Mouse (Mus musculus) limb, embryonic 14.5 days (tissue): ENCODE results near the gene Ccsap. TPM values are rescaled to one million over a fixed set of nuclear protein-coding genes. Genes with fewer than 3 reads are reported as not detected.

Experiments
- ATAC-seq: fragments of 200-750 bp; cut with Nextera tagmentation; 2 replicates; pipeline ENCODE4 v1.8.0; 2017; ENCODE audit warnings: low read depth, moderate number of reproducible peaks, moderate TSS enrichment; ENCODE audit not compliant: low FRiP score
- DNase-seq: peaks from one replicate; pipeline ENCODE4 v3.0.0-alpha.2; 2015; ENCODE audit warnings: low spot score
- H3K27ac ChIP-seq: fragments of 300-500 bp; sonication (generic); replicated peaks from 2 replicates; pipeline ENCODE4 v1.5.1; 2014; ENCODE audit warnings: low read depth, mild to moderate bottlenecking, low read length, moderate library complexity, mixed read lengths
- H3K27me3 ChIP-seq: fragments of 300-500 bp; sonication (generic); 2 replicates; pipeline ENCODE4 v1.6.1; 2014; ENCODE audit warnings: low read length, mixed read lengths; ENCODE audit not compliant: control insufficient read depth, insufficient read depth
- H3K36me3 ChIP-seq: fragments of 300-500 bp; sonication (generic); 2 replicates; pipeline ENCODE4 v1.6.1; 2014; ENCODE audit warnings: mild to moderate bottlenecking, low read length, moderate library complexity, mixed read lengths; ENCODE audit not compliant: control insufficient read depth, insufficient read depth
- H3K4me1 ChIP-seq: fragments of 300-500 bp; sonication (generic); 2 replicates; pipeline ENCODE4 v1.6.1; 2014; ENCODE audit warnings: antibody characterized with exemption, low read length, mixed read lengths; ENCODE audit not compliant: control insufficient read depth, insufficient read depth
- H3K4me2 ChIP-seq: fragments of 300-500 bp; sonication (generic); replicated peaks from 2 replicates; pipeline ENCODE4 v1.6.1; 2014; ENCODE audit warnings: low read depth, mild to moderate bottlenecking, low read length, moderate library complexity; ENCODE audit not compliant: severe bottlenecking
- H3K4me3 ChIP-seq: fragments of 300-500 bp; sonication (generic); replicated peaks from 2 replicates; pipeline ENCODE4 v1.5.1; 2014; ENCODE audit warnings: low read length
- H3K9ac ChIP-seq: fragments of 300-500 bp; sonication (generic); 2 replicates; pipeline ENCODE4 v1.6.1; 2014; ENCODE audit warnings: mild to moderate bottlenecking, low read depth, low read length, moderate library complexity; ENCODE audit not compliant: severe bottlenecking
- H3K9me3 ChIP-seq: fragments of 300-500 bp; sonication (generic); 2 replicates; pipeline ENCODE4 v1.6.1; 2016; ENCODE audit warnings: low read length; ENCODE audit not compliant: control insufficient read depth
- POLR2A ChIP-seq: fragments of 200-500 bp; IDR thresholded peaks from 2 replicates; pipeline ENCODE4 v1.8.0; 2012; ENCODE audit warnings: inconsistent platforms, mild to moderate bottlenecking, moderate library complexity, borderline replicate concordance; ENCODE audit not compliant: insufficient read depth, insufficient read length; ENCODE audit errors: extremely low read depth
- WGBS: fragments of 180-500 bp; shearing (Covaris S2); extraction: QIAGEN DNeasy Blood & Tissue Kit; methylation state at CpG from one replicate; pipeline ENCODE4 v1.1.7; 2014; 5-methylcytosine and 5-hydroxymethylcytosine counted together
- polyA plus RNA-seq, 2 experiments: library from polyadenylated mRNA; depleted of rRNA in 1 of 2; stranded (reverse) in 1 of 2; unstranded in 1 of 2; fragments of >200 nt; fragmentation: Nextera tagmentation in 1 of 2; extraction: Ambion mirVana in 1 of 2; gene quantifications; 2 replicates each; pipeline versions ENCODE4 v1.2.1 to v1.2.3; 2012 to 2014

Gene Ccsap
- polyA plus RNA-seq, 2 experiments = 3.7 to 4.9 TPM

DNA sequence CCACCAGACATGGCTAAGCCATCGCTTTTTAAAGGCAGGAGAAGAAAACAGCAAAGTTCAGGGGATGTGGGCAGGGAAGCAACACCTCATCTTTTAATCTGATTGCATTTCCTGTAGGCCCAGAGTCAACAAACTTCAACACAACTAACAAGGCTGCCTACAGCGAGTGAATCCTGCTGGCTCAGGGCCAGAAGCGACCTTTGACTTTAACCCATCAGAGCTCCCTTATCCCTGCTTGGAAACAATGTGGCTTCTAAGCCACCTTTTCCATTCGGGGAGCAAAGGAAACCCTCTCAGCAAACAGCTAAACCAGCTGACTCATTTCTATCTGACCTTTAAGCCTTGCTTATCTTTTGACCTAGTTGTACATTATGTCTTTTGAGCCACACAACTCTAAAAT lies 63.3 kb downstream of the Ccsap start:
- Histone ChIP-seq H3K4me1 (no peaks in the 10 kb centered on the region), H3K4me3 (no peak overlapping the region), H3K9ac (no peak overlapping the region), H3K27me3 (no peaks in the 10 kb centered on the region), H3K36me3 (no peaks in the 10 kb centered on the region), H3K27ac (no peak overlapping the region), H3K4me2 (no peak overlapping the region), H3K9me3 (no peaks in the 10 kb centered on the region)
- DNase-seq (no peak), ATAC-seq (no peak)
- WGBS = 41% methylated on average over 4 of the region's 4 CpGs
- TF ChIP-seq POLR2A = no peak

DNA sequence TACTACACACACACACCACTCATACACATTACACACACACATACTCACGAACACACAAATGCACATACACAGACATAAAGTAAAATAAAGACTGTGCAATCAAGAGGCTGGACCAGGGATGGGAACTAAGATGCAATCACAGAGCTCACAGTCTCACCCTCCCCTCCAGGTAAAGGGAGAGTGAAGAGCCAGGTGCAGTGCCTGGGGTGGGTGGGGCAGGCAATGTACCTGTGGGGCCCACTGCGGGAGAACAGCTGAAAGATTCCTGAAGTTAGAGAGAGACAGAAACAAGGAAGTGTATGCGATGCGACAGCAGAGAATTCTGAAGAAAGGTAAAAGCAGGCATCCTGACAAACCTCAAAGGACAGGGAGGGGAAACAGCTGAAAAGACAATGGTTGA lies 65.2 kb downstream of the Ccsap start:
- H3K36me3 ChIP-seq = no peaks in the 10 kb centered on the region
- 79% methylated on average over 4 of the region's 4 CpGs for WGBS
- no peak overlapping the region for H3K4me3 ChIP-seq
- H3K27me3 ChIP-seq = no peaks in the 10 kb centered on the region
- ATAC-seq = no peak
- H3K4me1 ChIP-seq = no peaks in the 10 kb centered on the region
- TF ChIP-seq POLR2A = no peak
- H3K4me2 ChIP-seq = no peak overlapping the region
- H3K9ac ChIP-seq = no peak overlapping the region
- no peak for DNase-seq
- H3K27ac ChIP-seq = no peak overlapping the region
- no peaks in the 10 kb centered on the region for H3K9me3 ChIP-seq

DNA sequence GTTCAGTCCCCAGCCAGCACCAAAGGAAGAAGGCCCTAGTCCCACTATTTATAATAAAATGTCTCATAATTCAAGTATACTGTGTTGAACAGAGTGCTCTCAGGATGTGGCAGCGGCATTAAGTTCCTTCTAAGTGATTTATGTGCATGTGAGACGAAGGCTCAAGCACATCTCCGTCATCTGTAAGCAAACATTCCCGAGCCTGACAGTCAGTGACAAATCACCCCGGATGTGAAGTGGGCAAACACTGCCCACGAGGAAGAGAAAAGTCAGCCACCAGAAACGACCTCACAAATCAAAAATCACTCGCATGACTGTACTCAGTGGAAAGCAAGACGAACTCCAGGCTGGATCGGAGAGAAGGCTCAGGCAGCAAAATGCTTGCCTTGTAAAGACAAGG lies 66.1 kb downstream of the Ccsap start:
- WGBS = 29% methylated on average over 10 of the region's 10 CpGs
- Histone ChIP-seq H3K27ac (no peak overlapping the region), H3K27me3 (no peaks in the 10 kb centered on the region), H3K4me3 (no peak overlapping the region), H3K4me1 (no peaks in the 10 kb centered on the region), H3K9ac (no peak overlapping the region), H3K4me2 (no peak overlapping the region), H3K9me3 (no peaks in the 10 kb centered on the region), H3K36me3 (no peaks in the 10 kb centered on the region)
- TF ChIP-seq POLR2A = no peak
- ATAC-seq = no peak
- DNase-seq = no peak

DNA sequence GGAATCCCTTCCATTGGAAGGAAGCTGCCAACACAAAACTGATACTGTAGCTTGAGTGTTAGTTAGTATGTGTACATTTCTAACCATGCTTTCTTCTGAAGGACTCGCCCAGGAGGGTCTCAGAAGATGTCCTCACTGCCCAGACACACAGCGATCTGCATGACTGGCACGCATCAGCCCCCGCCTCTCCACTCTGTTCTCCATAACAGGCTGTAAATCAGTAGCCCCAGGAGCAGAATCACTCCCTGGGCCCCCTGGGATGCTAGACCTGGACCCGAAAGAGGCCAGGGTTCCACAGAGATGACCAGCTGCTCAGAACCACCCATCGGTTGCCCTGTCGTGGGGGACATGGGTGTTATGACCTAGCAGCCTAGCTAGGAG lies 68.2 kb downstream of the Ccsap start:
- Histone ChIP-seq H3K9ac (no peak overlapping the region), H3K4me2 (no peak overlapping the region), H3K9me3 (no peaks in the 10 kb centered on the region), H3K36me3 (no peaks in the 10 kb centered on the region), H3K27ac (no peak overlapping the region), H3K4me3 (no peak overlapping the region), H3K27me3 (no peaks in the 10 kb centered on the region), H3K4me1 (no peaks in the 10 kb centered on the region)
- no peak for DNase-seq
- no peak for ATAC-seq
- no peak for TF ChIP-seq POLR2A
- WGBS = 70% methylated on average over 7 of the region's 7 CpGs

DNA sequence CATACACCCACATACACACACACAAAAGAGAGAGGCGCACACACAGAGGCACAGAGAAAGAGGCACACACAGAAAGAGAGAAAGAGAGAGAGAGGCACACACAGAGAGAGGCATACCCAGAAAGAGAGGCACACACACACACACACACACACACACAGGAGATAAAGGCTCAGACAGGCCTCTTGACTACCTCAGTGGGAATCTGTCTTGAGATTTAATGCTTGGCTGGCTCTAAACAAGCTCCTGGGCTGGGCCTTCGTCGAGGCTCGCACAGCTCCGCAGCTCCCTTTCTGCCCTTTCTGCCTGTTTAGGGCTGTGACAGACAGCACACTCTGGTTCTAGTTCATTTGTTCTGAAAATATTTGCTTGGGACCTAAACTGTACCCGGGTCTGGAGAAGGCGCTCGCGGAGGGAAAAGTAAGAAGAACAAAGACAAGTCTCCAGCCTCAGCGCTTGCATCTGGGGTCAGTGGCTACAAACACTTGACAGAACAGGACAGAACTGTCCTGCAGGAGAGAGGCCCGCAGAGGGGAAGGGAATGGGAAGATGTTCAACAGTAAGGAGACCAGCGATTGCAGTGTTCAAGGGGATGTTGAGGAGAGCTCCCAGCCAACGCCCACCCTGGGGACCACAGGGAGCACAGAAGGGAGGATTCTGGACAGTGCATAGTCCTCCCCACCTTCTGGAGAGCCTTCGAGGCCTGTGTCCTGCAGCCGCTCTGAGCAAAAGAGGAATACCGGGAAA lies 68.7 kb downstream of the Ccsap start:
- Histone ChIP-seq H3K9me3 (no peaks in the 10 kb centered on the region), H3K9ac (no peak overlapping the region), H3K27ac (no peak overlapping the region), H3K36me3 (no peaks in the 10 kb centered on the region), H3K4me2 (no peak overlapping the region), H3K4me3 (no peak overlapping the region), H3K27me3 (no peaks in the 10 kb centered on the region), H3K4me1 (no peaks in the 10 kb centered on the region)
- no peak for DNase-seq
- ATAC-seq = no peak
- 81% methylated on average over 16 of the region's 16 CpGs for WGBS
- no peak for TF ChIP-seq POLR2A

Other genes with a start within 250 kb of the Ccsap start
- 20.3 and 21.2 TPM in 2 replicates for gene Rhou, start 206.3 kb downstream of the Ccsap start, polyA plus RNA-seq (2012; rRNA removed)
- gene Rhou, start 206.3 kb downstream of the Ccsap start, polyA plus RNA-seq (2014; fragmentation: Nextera tagmentation; extraction: Ambion mirVana) = 11.0 and 12.9 TPM in 2 replicates
- gene Rab4a, start 54.2 kb downstream of the Ccsap start, polyA plus RNA-seq (2012; rRNA removed) = 29.4 and 29.5 TPM in 2 replicates
- 45.1 and 45.5 TPM in 2 replicates for gene Rab4a, start 54.2 kb downstream of the Ccsap start, polyA plus RNA-seq (2014; fragmentation: Nextera tagmentation; extraction: Ambion mirVana)
- 829 and 847 TPM in 2 replicates for gene Acta1, start 34.5 kb upstream of the Ccsap start, polyA plus RNA-seq (2012; rRNA removed)
- 625 and 1,005 TPM in 2 replicates for gene Acta1, start 34.5 kb upstream of the Ccsap start, polyA plus RNA-seq (2014; fragmentation: Nextera tagmentation; extraction: Ambion mirVana)
- gene Nup133, start 89.1 kb upstream of the Ccsap start, polyA plus RNA-seq (2012; rRNA removed) = 27.0 and 27.1 TPM in 2 replicates
- gene Nup133, start 89.1 kb upstream of the Ccsap start, polyA plus RNA-seq (2014; fragmentation: Nextera tagmentation; extraction: Ambion mirVana) = 32.2 TPM in 2 replicates
- 14.0 and 15.4 TPM in 2 replicates for gene Abcb10, start 122.9 kb upstream of the Ccsap start, polyA plus RNA-seq (2012; rRNA removed)
- 19.2 and 20.9 TPM in 2 replicates for gene Abcb10, start 122.9 kb upstream of the Ccsap start, polyA plus RNA-seq (2014; fragmentation: Nextera tagmentation; extraction: Ambion mirVana)
- gene Taf5l, start 161.2 kb upstream of the Ccsap start, polyA plus RNA-seq (2012; rRNA removed) = 38.8 and 49.3 TPM in 2 replicates
- gene Taf5l, start 161.2 kb upstream of the Ccsap start, polyA plus RNA-seq (2014; fragmentation: Nextera tagmentation; extraction: Ambion mirVana) = 48.8 and 49.6 TPM in 2 replicates
- 11.9 and 12.4 TPM in 2 replicates for gene Urb2, start 161.3 kb upstream of the Ccsap start, polyA plus RNA-seq (2012; rRNA removed)
- gene Urb2, start 161.3 kb upstream of the Ccsap start, polyA plus RNA-seq (2014; fragmentation: Nextera tagmentation; extraction: Ambion mirVana) = 6.7 and 7.2 TPM in 2 replicates